Comparison of ENCODE assay signal across 9 mouse cellular contexts in the genomic region with DNA sequence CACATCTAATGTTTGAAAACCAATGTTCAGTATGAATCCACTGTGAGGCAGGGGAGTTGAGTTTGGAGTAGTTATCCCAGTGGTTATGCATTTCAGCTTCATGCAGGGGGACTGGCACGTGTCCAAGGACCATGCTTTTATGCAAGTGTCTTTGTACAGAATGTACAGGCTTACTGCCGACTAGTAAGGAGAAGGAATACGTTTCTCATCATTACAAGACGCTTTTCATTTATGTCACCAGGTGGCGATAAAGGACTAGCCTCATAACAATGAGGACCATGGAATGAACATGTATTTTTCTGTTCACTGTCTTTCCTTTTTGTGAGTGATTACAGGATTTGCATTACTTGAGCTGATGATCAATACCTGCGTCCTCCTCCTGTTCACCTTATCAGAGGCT.
DNase-seq lines count a peak whose midpoint lies in the region; ATAC-seq and TF ChIP-seq lines count a peak whose summit lies in the region.
"Had no signal": no experiment of that assay in that cellular context is flagged by ENCODE, and none has a peak within 500 bp of the region (broad histone marks: within the 10 kb centered on the region; RNA-seq: fewer than 3 reads in every experiment).

No protein-coding gene starts in this region.

- no peaks in the 10 kb centered on the region for H3K4me1 ChIP-seq in heart, embryonic 11.5 days (ENCODE audit: control insufficient read depth, insufficient read depth, low read length)
- H3K4me1 ChIP-seq in cortical plate, adult 2 months (ENCODE audit: control insufficient read depth, insufficient read depth, low read length) = no peaks in the 10 kb centered on the region; the same call in 1 of the 2 replicates
- no peaks in the 10 kb centered on the region for H3K4me1 ChIP-seq in hindbrain, embryonic 15.5 days (replicated peaks)

- peak; percentile 21; the same call in 1 of the 2 replicates for TF ChIP-seq CTCF in cortical plate, adult 2 months (IDR thresholded peaks at IDR 0.05; ENCODE audit: extremely low read depth, insufficient read depth, low read length)

- H3K27ac ChIP-seq in heart, embryonic 11.5 days (ENCODE audit: low read depth, low read length) = no peak overlapping the region
- H3K27ac ChIP-seq in cortical plate, adult 2 months (ENCODE audit: insufficient read depth, low read length) = no peak overlapping the region
- H3K27ac ChIP-seq in hindbrain, embryonic 15.5 days (replicated peaks) = no peak overlapping the region
- H3K27ac ChIP-seq: liver, embryonic 15.5 days had no signal

- no peak overlapping the region for H3K4me3 ChIP-seq in heart, embryonic 11.5 days (ENCODE audit: low read depth, low read length)
- no peak overlapping the region for H3K4me3 ChIP-seq in cortical plate, adult 2 months (ENCODE audit: insufficient read depth, low read length)
- no peak overlapping the region for H3K4me3 ChIP-seq in hindbrain, embryonic 15.5 days
- H3K4me3 ChIP-seq: liver, embryonic 15.5 days had no signal

- peak; percentile 11 to 34 for DNase-seq in heart, adult 18-20 months
- DNase-seq in MN1 (ENCODE audit: low spot score) = peak; percentile 81
- DNase-seq in left cerebral cortex, adult 18-20 months (ENCODE audit: low spot score in 2 of 2) = peak; percentile 16 to 42
- DNase-seq in mesoderm, embryonic 11.5 days (ENCODE audit: low read depth, low spot score) = peak; percentile 71
- peak; percentile 69 for DNase-seq in splenic B cell, adult 2 months (ENCODE audit: low read depth, low spot score)

- no peak for TF ChIP-seq POLR2A in cortical plate, adult 2 months (IDR thresholded peaks at IDR 0.05; ENCODE audit: extremely low read depth, insufficient read depth, low read length)

- WGBS in heart, embryonic 11.5 days (ENCODE audit: insufficient replicate concordance) = 24% methylated on average over 6 of the region's 6 CpGs
- WGBS in hindbrain, embryonic 15.5 days = 16% methylated on average over 6 of the region's 6 CpGs

- H3K9ac ChIP-seq in heart, embryonic 11.5 days (ENCODE audit: low read depth, low read length) = no peak overlapping the region
- no peak overlapping the region for H3K9ac ChIP-seq in hindbrain, embryonic 15.5 days
- H3K9ac ChIP-seq: liver, embryonic 15.5 days had no signal

- no peak for ATAC-seq in heart, embryonic 11.5 days (replicated peaks; ENCODE audit: insufficient number of reproducible peaks, low FRiP score, low TSS enrichment)
- ATAC-seq in hindbrain, embryonic 15.5 days (ENCODE audit: low FRiP score, low read depth) = peak; percentile 87

- H3K4me2 ChIP-seq in heart, embryonic 11.5 days = no peak overlapping the region
- no peak overlapping the region for H3K4me2 ChIP-seq in hindbrain, embryonic 15.5 days
- H3K4me2 ChIP-seq: liver, embryonic 15.5 days had no signal

- H3K9me3 ChIP-seq in heart, embryonic 11.5 days (replicated peaks; ENCODE audit: control insufficient read depth, low read length) = no peaks in the 10 kb centered on the region
- no peaks in the 10 kb centered on the region for H3K9me3 ChIP-seq in hindbrain, embryonic 15.5 days
- H3K9me3 ChIP-seq: liver, embryonic 15.5 days had no signal

- no peaks in the 10 kb centered on the region for H3K27me3 ChIP-seq in heart, embryonic 11.5 days (ENCODE audit: control insufficient read depth, insufficient read depth, low read length)
- H3K27me3 ChIP-seq in hindbrain, embryonic 15.5 days = no peaks in the 10 kb centered on the region
- no peaks in the 10 kb centered on the region for H3K27me3 ChIP-seq in splenic B cell, adult 2 months (ENCODE audit: control insufficient read depth, insufficient read depth, low read length, poor library complexity, severe bottlenecking)
- H3K27me3 ChIP-seq: liver, embryonic 15.5 days had no signal

- no peaks in the 10 kb centered on the region for H3K36me3 ChIP-seq in heart, embryonic 11.5 days (ENCODE audit: control insufficient read depth, insufficient read depth, low read length)
- 0 out of 2 replicates have a peak, but pooled peaks cover 3% of the 10 kb centered on the region for H3K36me3 ChIP-seq in hindbrain, embryonic 15.5 days
- 0 out of 2 replicates have a peak, but pooled peaks cover 3% of the 10 kb centered on the region for H3K36me3 ChIP-seq in splenic B cell, adult 2 months (ENCODE audit: control insufficient read depth, insufficient read depth, low read length, poor library complexity, severe bottlenecking)

Comparison
In these comparisons a context has a peak if more than half of its experiments do, and no peak if none do; other contexts are left out.
1. DNase-seq: peak in every context shown above with its lines; median percentile 81 in MN1; 71 in mesoderm, embryonic 11.5 days; 69 in splenic B cell, adult 2 months; 29 in left cerebral cortex, adult 18-20 months; 22 in heart, adult 18-20 months.